Mouse (Mus musculus) bone marrow macrophage, adult 2 months (primary cell): ENCODE results near the gene Tcap.

ENCODE experiments used
- CTCF ChIP-seq: IDR thresholded peaks from 2 replicates; pipeline ENCODE4 v1.5.1; 2012; ENCODE audit warnings: low read depth, mild to moderate bottlenecking, low read length, moderate library complexity
- POLR2A ChIP-seq: IDR thresholded peaks from 2 replicates; pipeline ENCODE4 v1.6.1; 2012; ENCODE audit warnings: mild to moderate bottlenecking, low read depth, low read length, borderline replicate concordance

DNA sequence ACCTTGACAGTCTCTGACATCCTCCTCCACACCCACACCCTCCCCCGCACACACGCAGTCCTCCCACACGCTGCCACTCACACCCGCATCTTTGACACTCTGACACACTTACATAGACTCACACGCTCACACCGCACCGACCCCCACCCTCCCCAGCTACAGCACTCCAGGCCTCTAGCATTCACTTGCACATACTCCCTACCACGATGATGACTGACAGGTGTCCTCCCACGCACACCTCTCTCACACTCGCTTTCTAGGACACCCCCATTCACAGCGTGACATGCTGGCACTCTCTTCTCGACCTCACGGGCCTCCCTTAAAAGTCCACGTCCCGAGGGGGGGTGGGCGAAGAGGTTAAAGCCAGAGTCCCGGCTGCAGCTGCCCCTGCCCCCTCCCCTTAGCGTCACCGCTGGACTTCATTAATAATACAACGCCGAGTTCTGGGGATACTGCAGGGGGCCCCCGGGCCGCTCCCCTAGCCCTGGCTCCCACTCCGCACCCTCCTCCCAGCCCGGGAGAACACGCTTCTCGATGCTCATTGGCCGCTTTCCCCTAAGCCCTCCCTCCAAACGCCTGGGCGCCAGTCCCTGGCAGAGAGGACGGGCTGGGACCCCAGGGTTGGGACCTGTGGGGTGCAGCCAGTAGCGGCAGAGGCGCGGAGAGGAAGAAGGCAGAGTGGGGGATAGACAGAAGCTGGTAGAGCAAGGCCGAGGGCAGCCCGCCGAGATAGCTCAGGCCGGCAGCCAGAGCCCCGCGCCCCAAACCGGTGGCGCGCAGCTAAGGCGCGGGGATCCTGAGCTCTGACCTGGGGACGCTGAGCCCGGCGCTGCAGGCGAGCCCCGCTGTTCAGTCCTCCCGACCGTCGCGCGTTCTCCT, 35.3 kb upstream of the Tcap start, which contains the start of gene Ppp1r1b:
- TF ChIP-seq CTCF: no peak
- TF ChIP-seq POLR2A: no peak
